Mouse (Mus musculus): ENCODE measurements around the gene Pitpna.
A peak's percentile ranks its signal among the peaks of the same experiment; 100 is the strongest.
"Not testable (repeated sequence)": the region's sequence is repeated elsewhere in the genome, so short reads cannot be mapped to it uniquely, and the experiment has no call there.

Gene Pitpna

DNA sequence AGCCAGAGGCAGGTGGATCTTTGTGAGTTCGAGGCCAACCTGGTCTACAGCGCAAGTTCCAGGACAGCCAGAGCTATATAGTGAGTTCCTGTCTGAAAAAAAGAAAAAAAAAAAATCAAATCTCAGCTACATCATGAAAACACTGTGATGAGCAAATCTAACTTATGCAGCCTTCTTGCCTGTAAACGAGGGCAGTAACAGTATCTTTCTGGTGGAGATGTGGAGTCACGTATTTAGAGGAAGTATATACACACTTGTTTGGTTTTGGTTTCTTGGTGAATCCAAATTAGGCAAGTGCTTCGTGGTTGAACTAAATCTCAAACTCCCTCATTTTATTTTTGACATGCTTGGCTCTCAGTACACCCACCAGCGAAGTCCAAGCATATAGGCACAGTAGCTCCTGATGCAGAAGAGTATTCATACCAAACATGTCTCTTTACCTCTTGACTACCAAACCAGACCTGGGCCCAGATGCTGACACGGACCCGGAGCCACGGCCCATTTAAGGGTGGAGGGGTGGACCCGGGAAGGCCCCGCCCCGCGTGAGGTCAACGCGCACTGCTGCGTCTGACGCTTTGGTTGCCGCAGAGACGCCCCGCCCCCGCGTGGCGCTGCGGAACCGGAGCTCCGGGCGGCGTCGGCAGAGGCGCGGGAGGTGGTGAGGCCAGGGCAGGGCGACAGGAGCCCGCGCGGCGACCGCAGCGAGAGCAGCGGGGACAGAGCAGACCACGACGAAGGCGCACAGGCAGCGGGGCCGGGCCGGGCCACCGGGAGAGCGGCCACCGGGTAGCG lies at the start of gene Pitpna:
Pitpna (plus strand) TSS at position 605 of the 792 bp plus-strand sequence.
- peak; percentile 98 for DNase-seq

DNA sequence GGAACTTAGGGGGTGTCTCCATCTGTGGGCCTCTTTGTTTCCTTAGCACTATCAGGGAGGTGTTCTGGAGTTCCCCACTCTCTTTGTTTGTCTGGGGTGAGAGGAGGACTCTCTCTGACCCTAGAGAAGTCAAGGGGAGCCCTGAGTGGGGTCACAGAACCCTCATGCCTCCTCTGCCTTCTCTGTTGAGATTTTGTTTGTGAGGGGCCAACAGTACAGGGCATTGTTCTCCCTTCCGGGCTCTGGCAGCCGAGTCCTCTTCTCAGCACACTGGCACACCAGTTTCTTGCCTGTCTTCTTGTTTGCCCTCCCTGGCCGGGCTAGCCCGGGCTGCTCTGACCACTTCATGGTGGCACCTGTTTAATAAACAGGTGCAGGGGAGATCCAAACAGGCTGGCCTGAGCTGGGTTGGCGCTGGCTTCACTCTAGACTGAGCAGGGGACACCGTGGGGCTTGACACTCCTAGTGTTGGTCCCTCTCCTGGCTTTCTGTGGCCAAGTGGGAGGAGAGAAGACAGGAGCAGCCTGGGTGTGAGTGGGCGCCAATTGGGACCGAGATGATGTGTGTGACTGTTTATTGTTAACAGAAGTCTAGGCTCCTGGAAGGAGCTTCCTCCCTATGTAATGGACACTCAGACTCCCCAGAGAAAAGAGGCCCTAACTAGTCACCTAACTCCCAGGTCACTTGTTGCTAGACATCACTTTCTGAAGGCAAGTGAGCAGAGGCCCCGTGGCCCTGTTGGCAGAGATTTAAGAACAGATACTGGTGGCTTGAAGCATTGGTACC lies 49.5 kb upstream of the Pitpna start:
- DNase-seq = no peak

- DNase-seq = no peak
These were observed 49.0 kb upstream of the Pitpna start for GRCm38 (mm10) chr11:75538970-75539299.

DNA sequence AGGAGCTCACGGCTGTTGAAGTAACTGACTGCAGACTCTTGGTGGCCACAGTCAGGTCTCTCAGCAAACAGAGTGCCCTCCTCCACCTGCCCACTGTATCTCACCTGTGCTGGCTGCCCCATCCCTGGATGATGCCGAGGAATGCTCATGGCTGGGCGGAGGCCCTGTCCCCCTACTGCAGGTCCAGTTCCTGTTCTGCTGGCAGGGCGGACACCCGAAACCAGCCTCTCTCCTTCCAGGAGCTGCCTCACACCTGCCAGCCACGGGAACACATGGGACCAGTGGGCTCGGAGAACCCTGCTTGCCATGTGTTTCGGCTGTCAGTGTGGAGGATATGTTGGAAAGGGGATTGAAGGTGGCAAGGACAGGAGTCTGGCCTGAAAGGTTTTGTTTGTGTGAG lies 47.7 kb upstream of the Pitpna start:
- no peak for DNase-seq

DNA sequence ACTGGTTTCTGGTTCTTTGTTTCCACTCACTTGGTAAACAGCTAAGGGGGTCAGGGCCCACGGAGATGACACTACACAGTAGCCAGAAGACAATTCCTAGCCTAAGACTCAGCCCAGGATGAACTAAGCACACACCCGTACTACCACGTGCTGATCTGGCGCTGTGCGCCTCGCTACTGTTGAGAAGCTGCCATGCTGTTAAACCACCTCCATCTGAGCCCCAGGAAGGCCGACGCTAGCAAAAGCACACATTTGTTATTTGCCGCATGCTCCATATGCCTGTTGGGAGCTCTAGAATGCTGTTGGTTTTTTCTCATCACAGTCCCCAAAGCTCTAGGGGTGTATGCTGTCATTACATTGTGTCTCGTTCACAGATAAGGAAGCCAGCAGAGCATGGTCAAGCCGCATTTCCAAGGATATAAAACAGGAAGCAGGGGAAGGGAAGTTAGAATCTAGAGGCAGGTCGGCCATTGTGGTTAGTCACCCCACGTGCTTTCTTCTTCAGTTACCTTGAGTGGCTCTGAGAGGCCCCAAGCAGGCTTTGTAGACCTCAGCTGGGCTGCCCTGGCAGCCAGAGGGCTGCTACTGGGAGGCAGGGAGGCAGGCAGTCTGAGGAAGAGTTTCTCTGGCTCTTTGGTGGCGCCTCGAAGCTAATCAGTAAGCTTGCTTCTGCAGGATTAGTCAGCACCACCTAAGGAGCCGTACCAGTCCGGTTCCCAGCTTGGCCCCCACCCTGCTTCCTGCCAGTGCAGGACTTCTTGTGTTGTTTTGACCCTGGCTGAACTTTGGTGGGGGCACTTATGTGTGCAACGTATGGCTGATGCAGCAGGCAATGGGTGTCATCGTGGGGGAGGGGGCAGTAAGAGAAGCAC lies 47.0 kb upstream of the Pitpna start:
- DNase-seq = peak; percentile 47

DNA sequence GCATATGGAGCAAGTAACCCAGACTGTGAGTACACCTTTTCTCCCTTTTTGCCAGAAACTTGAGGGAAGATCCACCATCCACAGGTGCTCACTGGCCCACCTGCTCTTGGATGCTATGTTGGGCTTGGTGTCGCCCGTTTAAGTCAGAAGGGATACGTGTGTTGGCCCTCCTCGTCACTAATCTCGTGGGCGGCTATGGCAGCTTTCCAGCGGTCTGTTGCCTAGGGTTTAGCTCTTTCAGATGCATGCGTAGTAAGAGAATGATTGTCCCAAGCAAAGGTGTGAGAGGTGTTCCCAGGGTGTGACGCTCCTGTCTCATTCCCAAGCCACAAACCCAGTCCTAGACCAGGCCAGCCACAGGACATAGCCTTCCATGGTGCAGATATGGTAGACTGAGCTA lies 43.2 kb upstream of the Pitpna start:
- DNase-seq = no peak

DNA sequence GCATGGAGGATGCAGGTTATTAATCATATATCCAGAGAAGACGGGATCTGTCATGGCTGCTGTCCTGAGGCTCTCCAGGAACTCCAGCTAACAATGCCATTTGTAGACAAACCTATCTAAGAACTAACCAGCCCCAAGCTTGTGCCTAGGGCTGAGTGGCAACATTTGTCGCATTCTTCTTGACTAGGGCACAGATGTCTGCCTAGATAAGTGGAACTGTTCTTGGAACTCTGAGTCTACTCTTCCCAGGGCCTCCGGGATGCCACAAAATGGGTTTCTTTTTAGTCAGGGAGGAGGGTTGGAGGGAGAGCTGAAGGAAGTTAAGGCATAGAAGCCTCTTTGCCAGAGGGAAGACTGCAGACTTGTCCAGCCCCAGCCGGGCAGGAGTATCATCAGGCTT lies 41.8 kb upstream of the Pitpna start:
- DNase-seq = no peak

- no peak for DNase-seq
These were observed 38.2 kb upstream of the Pitpna start for GRCm38 (mm10) chr11:75549658-75550111.

DNA sequence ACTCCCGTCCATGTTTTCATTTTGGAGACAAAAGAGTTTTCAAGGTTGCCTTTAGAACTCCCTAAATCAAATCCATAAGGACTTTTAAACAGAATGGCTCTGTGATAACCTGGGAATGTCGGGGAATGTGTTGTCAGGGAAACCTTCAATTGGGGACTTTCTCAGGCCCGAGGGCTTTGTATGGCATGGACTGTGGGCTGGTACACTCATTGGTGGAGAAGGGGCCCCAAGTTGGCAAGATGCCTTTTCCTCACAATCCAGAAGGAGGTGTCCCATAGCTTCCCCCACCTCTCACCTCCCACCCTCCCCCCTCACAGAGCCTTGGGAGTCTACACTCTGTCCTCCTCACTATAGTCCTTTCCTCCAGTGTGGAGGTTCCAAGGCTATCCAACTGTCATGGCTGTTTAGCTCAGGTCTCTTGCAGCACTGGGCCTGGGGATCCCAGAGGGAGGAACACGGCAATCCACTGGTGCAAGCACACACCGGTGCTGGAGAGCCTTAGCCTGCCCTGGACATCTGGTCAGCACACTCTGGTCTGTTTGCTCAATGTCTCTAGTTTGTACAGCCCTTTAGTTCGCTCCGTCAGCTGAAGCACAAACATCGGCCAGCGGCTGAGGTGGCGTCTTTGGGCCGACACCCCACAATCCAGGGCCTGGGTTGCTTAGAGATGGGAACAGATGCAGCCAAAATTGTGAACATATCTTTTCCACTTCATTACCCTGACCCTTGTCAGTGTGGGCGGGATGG lies 37.5 kb upstream of the Pitpna start:
- no peak for DNase-seq

DNA sequence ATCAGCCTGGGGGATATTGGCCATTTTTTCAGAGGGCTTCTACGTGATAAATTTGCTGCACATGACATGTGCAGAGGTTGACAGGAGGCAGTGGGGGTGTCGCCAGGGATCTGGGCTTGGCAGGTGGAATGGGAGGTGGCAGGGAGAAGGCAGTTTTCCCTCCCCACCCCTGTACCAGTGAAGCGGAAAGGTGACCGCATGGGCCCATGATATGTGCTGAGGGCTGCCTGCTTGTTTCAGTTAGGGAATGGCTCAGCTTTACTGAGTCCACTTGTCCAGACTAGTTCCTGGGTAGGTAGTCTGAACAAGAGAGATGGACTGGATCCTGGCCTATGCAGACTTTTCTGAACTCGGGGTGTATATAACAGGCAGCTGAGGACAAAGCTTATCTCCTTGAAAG lies 36.6 kb upstream of the Pitpna start:
- peak; percentile 65 for DNase-seq

DNA sequence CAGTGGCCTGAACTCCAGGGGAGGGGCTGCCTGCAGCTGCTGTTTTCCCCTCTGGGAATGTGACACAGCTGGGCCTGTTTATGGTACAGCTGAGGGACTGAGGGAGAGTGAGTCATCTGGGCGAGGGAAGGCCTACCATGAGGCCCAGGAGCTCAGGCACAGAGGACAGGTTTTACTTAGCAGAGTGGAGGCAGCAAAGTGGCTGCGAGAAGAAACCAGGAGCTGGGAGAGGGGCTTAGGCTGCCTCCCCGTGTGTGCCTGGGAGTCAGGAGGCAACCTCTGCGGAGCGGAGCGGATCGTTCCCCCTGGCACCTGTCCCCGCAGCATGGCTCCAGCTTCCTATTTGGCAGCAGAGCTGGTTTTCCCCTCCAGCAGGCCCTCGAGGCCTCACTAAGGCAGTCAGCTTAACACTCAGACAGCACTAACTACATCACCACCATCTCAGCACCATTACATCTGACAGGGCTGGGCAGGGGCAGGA lies 35.9 kb upstream of the Pitpna start:
- DNase-seq = peak; percentile 69

DNA sequence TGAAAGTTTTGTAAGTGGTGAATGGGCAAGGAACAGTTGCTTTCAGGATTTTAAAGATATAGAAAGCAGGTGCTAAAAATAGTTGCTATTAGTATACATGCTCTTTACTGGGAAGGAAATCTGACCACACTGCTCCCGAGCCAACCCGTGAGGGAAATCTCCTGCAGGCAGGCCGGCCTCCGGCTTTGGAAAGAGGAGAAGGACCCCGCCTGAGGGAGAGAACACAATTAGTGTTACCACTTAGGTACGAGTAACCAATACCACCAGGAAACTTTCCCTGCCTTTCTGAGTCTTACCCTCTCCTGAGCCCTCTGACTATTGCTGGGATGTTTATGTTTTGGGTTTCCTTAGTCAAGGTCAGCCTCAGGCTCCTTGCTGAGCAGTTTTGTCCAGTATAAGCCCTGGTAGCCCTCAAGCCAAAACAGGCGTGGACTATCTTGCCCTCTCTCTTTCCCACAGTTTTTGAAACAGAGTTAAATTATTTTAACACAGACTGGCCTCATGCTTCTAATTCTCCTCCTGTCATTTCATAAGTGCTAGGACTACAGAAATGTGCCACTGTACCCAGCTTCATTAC lies 34.9 kb upstream of the Pitpna start:
- no peak for DNase-seq

- not testable (repeated sequence) for DNase-seq
These were observed 31.9 kb upstream of the Pitpna start for GRCm38 (mm10) chr11:75556006-75556405.

- DNase-seq = no peak
These were observed 30.8 kb upstream of the Pitpna start for GRCm38 (mm10) chr11:75557142-75557541.

DNA sequence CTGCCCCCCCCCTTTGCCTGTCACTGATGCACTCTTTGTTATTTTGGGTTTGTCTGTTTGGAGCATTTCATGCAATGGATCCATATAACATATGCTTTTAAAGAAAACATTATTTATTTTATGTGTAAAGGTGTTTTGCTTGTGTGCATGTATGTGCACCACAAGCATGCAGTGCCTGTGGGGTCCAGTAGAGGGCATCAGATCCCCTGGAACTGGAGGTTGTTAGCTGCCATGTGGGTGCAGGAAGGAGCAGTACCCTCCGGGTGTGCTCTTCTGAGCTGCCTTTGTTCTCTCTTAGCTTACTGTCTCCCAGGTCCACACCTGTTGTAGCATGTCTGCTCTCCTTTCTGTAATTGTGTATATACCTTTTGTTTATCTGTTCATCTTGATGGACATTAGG lies 29.8 kb upstream of the Pitpna start:
- DNase-seq = no peak

DNA sequence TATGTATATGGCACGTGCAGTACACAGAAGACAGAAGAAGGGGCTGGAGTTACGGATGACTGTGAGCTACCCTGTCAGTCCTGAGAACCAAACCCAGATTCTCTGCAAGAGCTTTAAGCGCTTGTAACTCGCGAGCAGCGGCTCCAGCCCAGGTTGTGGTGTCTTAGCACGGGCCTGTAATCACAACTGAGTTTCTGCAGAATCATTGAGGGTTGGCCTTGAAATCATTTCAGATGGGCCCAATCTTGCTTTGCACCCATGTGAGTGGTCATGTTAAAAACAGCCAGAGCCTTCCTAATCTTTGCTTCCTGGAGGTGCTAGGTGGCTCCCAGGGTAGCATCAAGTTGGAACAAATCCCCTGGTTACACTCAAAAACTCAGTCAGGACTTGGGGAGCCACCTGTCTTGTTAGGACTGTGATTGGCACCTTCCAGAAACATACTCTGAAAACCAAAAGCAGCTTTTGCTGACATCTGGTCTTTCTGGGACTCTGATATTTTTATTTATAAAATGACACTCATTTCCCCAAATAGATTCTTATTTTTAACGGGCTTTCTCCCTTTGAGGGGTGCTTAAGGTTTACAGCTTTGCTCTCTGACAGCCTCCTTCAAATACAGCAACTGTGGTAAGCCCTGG lies 27.9 kb upstream of the Pitpna start:
- DNase-seq = peak; percentile 5

GRCm38 (mm10) chr11:75560530-75561409 lies 27.1 kb upstream of the Pitpna start:
- no peak for DNase-seq

DNA sequence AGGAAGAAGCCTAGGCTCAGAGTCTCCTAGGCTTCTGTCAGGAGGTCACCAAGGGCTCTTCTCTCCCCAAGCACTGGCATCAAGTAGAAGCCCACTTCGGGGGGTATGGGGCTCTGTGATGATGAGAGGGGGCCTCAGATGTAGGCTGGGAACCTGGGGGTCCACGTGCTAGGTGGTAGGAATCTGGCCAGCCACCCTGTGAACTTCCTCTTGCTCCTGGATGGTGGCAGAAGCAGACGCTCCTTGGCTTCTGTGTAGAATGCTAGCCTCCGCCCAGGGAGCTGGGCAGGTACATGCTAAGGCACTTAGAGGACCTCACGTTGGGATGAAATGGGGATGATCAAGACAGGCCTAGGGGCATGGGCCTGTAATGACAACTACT lies 26.5 kb upstream of the Pitpna start:
- DNase-seq = no peak

DNA sequence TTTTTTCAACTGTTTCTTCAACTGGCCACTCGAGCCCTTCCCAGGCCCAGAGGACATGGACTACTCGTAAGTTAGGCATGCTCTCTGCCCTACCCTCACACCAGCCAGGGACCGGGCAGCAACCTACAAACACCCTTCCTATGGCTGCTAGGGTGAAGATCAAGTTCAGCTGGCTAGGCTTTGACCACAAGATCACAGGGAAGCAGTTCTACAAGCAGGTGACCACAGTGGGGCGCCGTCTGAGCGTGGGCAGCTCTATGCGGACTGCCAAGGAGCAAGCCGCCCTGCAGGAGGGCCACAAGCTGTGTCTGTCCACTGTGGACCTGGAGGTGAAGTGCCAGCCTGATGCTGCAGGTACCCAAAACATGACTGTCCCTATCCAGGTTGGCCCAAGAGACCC lies 25.1 kb upstream of the Pitpna start:
- DNase-seq = no peak

DNA sequence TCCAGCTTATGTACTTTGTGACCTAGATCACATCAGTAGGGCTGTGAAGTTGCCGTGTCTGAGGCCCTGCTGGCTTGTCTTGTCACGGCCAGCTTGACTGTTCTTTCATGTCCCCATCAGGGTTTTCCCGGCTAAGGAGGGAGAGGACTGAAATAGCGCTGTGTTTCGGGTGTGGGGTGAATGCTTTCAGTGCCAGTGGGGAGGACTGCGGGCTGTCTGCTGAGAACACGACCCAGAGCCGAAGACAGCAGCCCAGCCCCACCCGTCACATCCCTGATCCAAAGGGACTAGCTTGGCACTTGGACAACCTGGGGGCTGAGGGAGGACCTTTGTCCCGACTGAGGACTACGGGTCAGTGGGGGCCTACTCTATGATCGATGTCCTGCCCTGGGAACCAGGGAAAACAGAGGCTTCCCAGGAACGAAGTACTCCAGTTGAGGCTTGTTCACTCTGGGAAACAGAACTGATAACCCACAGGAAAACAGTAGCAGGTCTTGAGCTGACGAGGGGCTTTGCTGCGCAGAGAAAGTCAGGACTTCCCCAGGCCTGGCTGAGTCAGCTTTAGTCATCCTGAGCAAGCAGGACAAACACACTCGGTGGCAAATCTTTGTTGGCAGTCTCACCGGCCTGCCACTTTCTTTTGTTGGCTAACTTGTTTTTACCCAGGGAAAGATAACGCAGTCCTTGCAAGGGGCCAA lies 23.9 kb upstream of the Pitpna start:
- DNase-seq = no peak

Measured in kidney, postnatal 10 days (tissue).